Mouse (Mus musculus) embryo, embryonic 11 days (tissue): ENCODE measurements at regions not wholly inside any gene's neighbourhood (a gene's known extent, or its start where the extent isn't known, plus 50 kb on each side); places are given as distances from the start of the nearest gene placed in this dataset.

Source experiments
- DNase-seq: peaks from one replicate; pipeline ENCODE4 v3.0.0-alpha.2; 2015

- no peak for DNase-seq
Measured at GRCm38 (mm10) chr12:109892834-109893233, 292.7 kb upstream of the Rtl1 start.

- DNase-seq: no peak
Measured at GRCm38 (mm10) chr12:109893657-109894056, 293.5 kb upstream of the Rtl1 start.

- no peak for DNase-seq
Measured at GRCm38 (mm10) chr12:109895389-109895788, 295.3 kb upstream of the Rtl1 start.

- DNase-seq: no peak
Measured at GRCm38 (mm10) chr12:109896397-109896796, 296.3 kb upstream of the Rtl1 start.

- no peak for DNase-seq
Measured at GRCm38 (mm10) chr12:109896906-109897305, 296.8 kb upstream of the Rtl1 start.

GRCm38 (mm10) chr12:109897861-109898385 lies 297.8 kb upstream of the Rtl1 start:
- no peak for DNase-seq

- no peak for DNase-seq
Measured at GRCm38 (mm10) chr12:109899420-109899819, 299.3 kb upstream of the Rtl1 start.

- no peak for DNase-seq
Measured at GRCm38 (mm10) chr12:109910966-109911495, 310.9 kb upstream of the Rtl1 start.

GRCm38 (mm10) chr12:109911506-109911905 lies 311.4 kb upstream of the Rtl1 start:
- no peak for DNase-seq

GRCm38 (mm10) chr12:109917761-109918160 lies 317.6 kb upstream of the Rtl1 start:
- no peak for DNase-seq

- no peak for DNase-seq
Measured at GRCm38 (mm10) chr12:109918901-109919300, 318.8 kb upstream of the Rtl1 start.

- no peak for DNase-seq
Measured at GRCm38 (mm10) chr12:109922111-109922510, 322.0 kb upstream of the Rtl1 start.

- no peak for DNase-seq
Measured at GRCm38 (mm10) chr12:109925866-109926265, 325.7 kb upstream of the Rtl1 start.

- DNase-seq: peak; percentile 30
Measured at GRCm38 (mm10) chr12:109926643-109927042, 326.5 kb upstream of the Rtl1 start.

- no peak for DNase-seq
Measured at GRCm38 (mm10) chr12:109946179-109946578, 332.7 kb upstream of the Dio3 start.

- peak; percentile 27 for DNase-seq
Measured at GRCm38 (mm10) chr12:109946936-109947335, 331.9 kb upstream of the Dio3 start.

GRCm38 (mm10) chr12:109947886-109948433 lies 330.9 kb upstream of the Dio3 start:
- DNase-seq: no peak

GRCm38 (mm10) chr12:109948434-109948984 lies 330.4 kb upstream of the Dio3 start:
- peak; percentile 83 for DNase-seq

- peak; percentile 54 for DNase-seq
Measured at GRCm38 (mm10) chr12:109949231-109949965, 329.5 kb upstream of the Dio3 start.

- peak; percentile 59 for DNase-seq
Measured at GRCm38 (mm10) chr12:109950632-109951031, 328.2 kb upstream of the Dio3 start.

GRCm38 (mm10) chr12:109951473-109951872 lies 327.4 kb upstream of the Dio3 start:
- no peak for DNase-seq

GRCm38 (mm10) chr12:109951884-109952456 lies 326.9 kb upstream of the Dio3 start:
- DNase-seq: no peak

GRCm38 (mm10) chr12:109952933-109953332 lies 325.9 kb upstream of the Dio3 start:
- no peak for DNase-seq
